Mouse (Mus musculus) gastrocnemius, adult 18-20 months (tissue): ENCODE data around the gene Gm28539. TPM values are rescaled to one million over a fixed set of nuclear protein-coding genes. Genes with fewer than 3 reads are reported as not detected.
"Not testable (repeated sequence)": the region's sequence is repeated elsewhere in the genome, so short reads cannot be mapped to it uniquely, and the experiment has no call there.

Experiments used
- DNase-seq: peaks from one replicate; pipeline ENCODE4 v3.0.0; 2021; ENCODE audit warnings: low spot score
- total RNA-seq, 2 experiments: library from RNA; stranded (reverse); gene quantifications; 2 replicates each; pipeline ENCODE4 v1.2.3; 2021

Gm28539 gene
- total RNA-seq, 2 experiments from 2014 or later: 0.38 to 1.7 TPM

- DNase-seq: no peak
Observed at GRCm38 (mm10) chr16:18952813-18953212, 116.4 kb downstream of the Gm28539 start.

GRCm38 (mm10) chr16:18955070-18955469, 118.7 kb downstream of the Gm28539 start:
- no peak for DNase-seq

GRCm38 (mm10) chr16:18963486-18963885, 127.1 kb downstream of the Gm28539 start:
- DNase-seq: no peak

GRCm38 (mm10) chr16:18969420-18970128, 133.2 kb downstream of the Gm28539 start:
- DNase-seq: no peak

- DNase-seq: no peak
Observed at GRCm38 (mm10) chr16:18970837-18971236, 134.5 kb downstream of the Gm28539 start.

GRCm38 (mm10) chr16:18975665-18976064, 139.3 kb downstream of the Gm28539 start:
- DNase-seq: not testable (repeated sequence)

GRCm38 (mm10) chr16:18976315-18976714, 139.9 kb downstream of the Gm28539 start:
- no peak for DNase-seq

GRCm38 (mm10) chr16:18986381-18986780, 150.0 kb downstream of the Gm28539 start:
- no peak for DNase-seq

GRCm38 (mm10) chr16:18986860-18987259, 150.5 kb downstream of the Gm28539 start:
- no peak for DNase-seq

GRCm38 (mm10) chr16:19002610-19003389, 166.4 kb downstream of the Gm28539 start:
- not testable (repeated sequence) for DNase-seq

GRCm38 (mm10) chr16:19003757-19004156, 167.4 kb downstream of the Gm28539 start:
- DNase-seq: no peak

- DNase-seq: no peak
Observed at GRCm38 (mm10) chr16:19005298-19005697, 168.9 kb downstream of the Gm28539 start.

Other genes starting within 250 kb of the Gm28539 start
- 10 to 100 TPM in 1 of 2 experiments, 1 to 10 TPM in 1; 9.3 to 20.9 TPM for gene Tbx1, start 245.9 kb upstream of the Gm28539 start, total RNA-seq
- not detected for gene Gp1bb, start 214.2 kb upstream of the Gm28539 start, total RNA-seq
- gene Gm49601, start 210.2 kb upstream of the Gm28539 start, total RNA-seq: under 1 TPM in 1 of 2 experiments, not detected in 1; 0.47 TPM
- 1 to 10 TPM; 2.4 to 4.4 TPM for gene Sept5, start 206.6 kb upstream of the Gm28539 start, total RNA-seq
- 1 to 10 TPM; 3.3 to 9.9 TPM for gene Cldn5, start 59.7 kb upstream of the Gm28539 start, total RNA-seq
- 10 to 100 TPM; 37.7 to 46.0 TPM for gene Ufd1, start 24.8 kb upstream of the Gm28539 start, total RNA-seq
- gene Cdc45, start 24.6 kb upstream of the Gm28539 start, total RNA-seq: 1 to 10 TPM; 1.8 to 3.4 TPM
- 10 to 100 TPM; 20.1 to 21.4 TPM for gene 2510002D24Rik, start within 50 bp of the Gm28539 start, total RNA-seq
- 10 to 100 TPM; 42.6 to 46.6 TPM for gene Mrpl40, start 40.3 kb downstream of the Gm28539 start, total RNA-seq
- gene Hira, start 40.5 kb downstream of the Gm28539 start, total RNA-seq: 10 to 100 TPM; 19.2 to 28.5 TPM